Mouse (Mus musculus) lung, embryonic 15.5 days (tissue): ENCODE data around the gene Ugt1a5. TPM values are rescaled to one million over a fixed set of nuclear protein-coding genes. Genes with fewer than 3 reads are reported as not detected.
A peak's percentile ranks its signal among the peaks of the same experiment; 100 is the strongest.

Experiments
- ATAC-seq: fragments of 200-750 bp; cut with Nextera tagmentation; 2 replicates; pipeline ENCODE4 v1.8.0; 2017; ENCODE audit warnings: moderate number of reproducible peaks, borderline replicate concordance; ENCODE audit not compliant: low FRiP score, low TSS enrichment; ENCODE audit errors: extremely low read depth
- H3K27ac ChIP-seq: fragments of 300-500 bp; sonication (generic); 2 replicates; pipeline ENCODE4 v1.5.1; 2015; ENCODE audit warnings: moderate library complexity, mild to moderate bottlenecking, inconsistent platforms
- H3K27me3 ChIP-seq: fragments of 300-500 bp; sonication (generic); 2 replicates; pipeline ENCODE4 v1.6.1; 2015; ENCODE audit warnings: inconsistent platforms
- H3K36me3 ChIP-seq: fragments of 300-500 bp; sonication (generic); 2 replicates; pipeline ENCODE4 v1.6.1; 2015; ENCODE audit warnings: inconsistent platforms
- H3K4me1 ChIP-seq: fragments of 300-500 bp; sonication (generic); 2 replicates; pipeline ENCODE4 v1.6.1; 2015; ENCODE audit warnings: inconsistent platforms
- H3K4me2 ChIP-seq: fragments of 300-500 bp; sonication (generic); 2 replicates; pipeline ENCODE4 v1.6.1; 2015; ENCODE audit warnings: inconsistent platforms, mild to moderate bottlenecking, moderate library complexity
- H3K4me3 ChIP-seq: fragments of 300-500 bp; sonication (generic); 2 replicates; pipeline ENCODE4 v1.5.1; 2015; ENCODE audit warnings: mild to moderate bottlenecking, inconsistent platforms
- H3K9ac ChIP-seq: fragments of 300-500 bp; sonication (generic); 2 replicates; pipeline ENCODE4 v1.6.1; 2015; ENCODE audit warnings: inconsistent platforms
- H3K9me3 ChIP-seq: fragments of 300-500 bp; sonication (generic); 2 replicates; pipeline ENCODE4 v1.6.1; 2016; ENCODE audit warnings: inconsistent platforms
- WGBS: fragments of 180-500 bp; shearing (Covaris S2); methylation state at CpG from one replicate; pipeline ENCODE4 v1.1.7; 2015; 5-methylcytosine and 5-hydroxymethylcytosine counted together
- polyA plus RNA-seq: library from polyadenylated mRNA; unstranded; fragments of >200 nt; fragmentation: Nextera tagmentation; extraction: Ambion mirVana; gene quantifications from 2 replicates; pipeline ENCODE4 v1.2.1, GENCODE M21; 2015

Gene Ugt1a5
- polyA plus RNA-seq, 1 experiment from 2014 or later, result not detected

DNA sequence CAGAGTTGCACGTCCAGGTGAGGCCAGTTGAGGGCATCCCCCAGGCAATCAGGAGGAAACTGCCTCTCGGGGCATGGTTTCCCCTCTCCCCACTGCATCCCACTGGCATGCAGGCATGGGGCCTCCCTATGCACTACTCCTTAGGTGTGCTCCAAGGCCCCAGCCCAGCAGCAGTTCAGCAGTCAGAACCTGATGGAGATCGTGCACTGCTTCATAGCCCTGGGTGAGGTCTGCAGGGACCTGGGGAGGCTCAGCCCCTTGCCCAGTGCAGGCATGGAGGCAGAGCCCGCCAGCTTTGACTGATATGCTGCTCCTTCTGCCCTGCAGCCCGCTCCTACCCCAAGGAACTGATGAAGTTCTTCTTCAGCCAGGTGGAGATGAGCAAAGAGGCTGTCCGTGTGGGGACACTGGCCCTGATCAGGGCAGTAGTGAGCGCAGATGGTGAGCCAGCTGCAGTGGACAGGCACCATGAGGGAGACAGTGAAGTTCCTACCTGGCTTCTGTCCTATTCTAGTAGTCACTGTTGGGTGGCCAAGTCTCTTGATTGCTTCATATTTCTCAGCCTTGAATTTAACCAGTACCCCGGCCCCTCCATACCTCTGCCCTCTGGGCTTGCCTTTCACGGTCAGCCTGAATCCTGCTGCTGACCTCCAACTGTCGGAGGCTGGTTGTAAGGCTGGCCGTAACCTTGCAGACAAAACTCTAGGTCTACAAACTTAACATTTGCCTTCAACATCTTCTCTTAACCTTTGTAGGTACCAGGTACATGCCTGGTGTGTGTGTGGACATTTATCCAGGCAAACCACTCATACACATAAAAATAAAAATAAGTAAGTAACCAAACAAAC, 69.5 kb downstream of the Ugt1a5 start:
- Histone ChIP-seq H3K27ac (no peak overlapping the region), H3K4me1 (no peaks in the 10 kb centered on the region), H3K36me3 (no peaks in the 10 kb centered on the region), H3K4me2 (no peak overlapping the region), H3K4me3 (no peak overlapping the region), H3K9ac (no peak overlapping the region), H3K27me3 (no peaks in the 10 kb centered on the region), H3K9me3 (peaks cover 31% of the 10 kb centered on the region; the same call in 1 of the 2 replicates)
- 58% methylated on average over 11 of the region's 11 CpGs for WGBS
- ATAC-seq, result peak; percentile 4; the same call in 1 of the 2 replicates

DNA sequence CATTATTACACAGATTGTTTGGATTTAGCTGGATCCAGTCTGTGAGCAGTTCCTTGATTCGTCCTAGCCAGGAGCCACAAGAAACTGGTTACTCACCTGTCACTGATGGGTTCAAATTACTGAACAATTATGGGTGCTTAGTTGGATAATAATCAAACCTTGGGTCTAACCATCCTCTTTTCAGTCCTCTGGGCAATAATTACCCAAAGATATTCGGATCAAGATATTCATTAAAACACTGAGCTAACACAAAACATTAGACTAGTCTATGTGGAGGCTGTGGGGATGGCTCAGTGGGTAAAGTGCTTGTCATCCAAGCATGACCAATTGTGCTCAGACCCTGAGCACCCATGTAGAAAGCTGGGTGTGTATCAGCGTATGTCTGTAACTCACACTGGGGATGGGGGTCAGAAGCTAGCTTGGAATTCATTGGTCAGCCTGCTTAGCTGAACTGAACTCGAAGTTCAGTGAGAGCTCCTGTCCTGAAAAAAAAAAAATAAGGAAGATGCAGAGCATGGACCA, 70.1 kb downstream of the Ugt1a5 start:
- Histone ChIP-seq H3K4me1 (no peaks in the 10 kb centered on the region), H3K4me3 (no peak overlapping the region), H3K36me3 (no peaks in the 10 kb centered on the region), H3K27me3 (no peaks in the 10 kb centered on the region), H3K9me3 (peaks cover 38% of the 10 kb centered on the region; the same call in 1 of the 2 replicates), H3K9ac (no peak overlapping the region), H3K4me2 (no peak overlapping the region), H3K27ac (no peak overlapping the region)
- 59% methylated on average over 4 of the region's 4 CpGs for WGBS
- no peak for ATAC-seq

DNA sequence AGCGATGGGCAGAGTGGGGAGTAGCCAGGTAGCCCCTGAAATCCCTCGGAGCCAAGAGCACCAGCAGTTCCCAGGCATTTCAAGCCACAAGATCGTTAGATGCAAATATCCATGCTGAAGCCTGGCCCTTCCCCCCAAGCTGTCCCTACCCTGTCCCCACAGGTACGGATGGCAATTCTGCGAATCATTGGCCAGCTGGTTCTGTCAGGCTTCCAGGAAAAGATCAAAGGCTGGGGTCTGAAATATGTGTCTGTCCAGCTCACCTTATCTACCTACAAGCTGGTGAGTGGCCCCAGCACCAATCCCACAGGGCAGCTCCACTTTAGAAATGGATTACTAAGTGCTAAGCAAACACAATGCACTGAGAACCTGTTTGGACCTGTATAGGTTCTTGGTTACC, 71.5 kb downstream of the Ugt1a5 start:
- Histone ChIP-seq H3K9ac (no peak overlapping the region), H3K4me3 (no peak overlapping the region), H3K36me3 (no peaks in the 10 kb centered on the region), H3K4me2 (no peak overlapping the region), H3K9me3 (peaks cover 41% of the 10 kb centered on the region; the same call in 1 of the 2 replicates), H3K4me1 (no peaks in the 10 kb centered on the region), H3K27me3 (no peaks in the 10 kb centered on the region), H3K27ac (no peak overlapping the region)
- 69% methylated on average over 5 of the region's 5 CpGs for WGBS
- no peak for ATAC-seq

DNA sequence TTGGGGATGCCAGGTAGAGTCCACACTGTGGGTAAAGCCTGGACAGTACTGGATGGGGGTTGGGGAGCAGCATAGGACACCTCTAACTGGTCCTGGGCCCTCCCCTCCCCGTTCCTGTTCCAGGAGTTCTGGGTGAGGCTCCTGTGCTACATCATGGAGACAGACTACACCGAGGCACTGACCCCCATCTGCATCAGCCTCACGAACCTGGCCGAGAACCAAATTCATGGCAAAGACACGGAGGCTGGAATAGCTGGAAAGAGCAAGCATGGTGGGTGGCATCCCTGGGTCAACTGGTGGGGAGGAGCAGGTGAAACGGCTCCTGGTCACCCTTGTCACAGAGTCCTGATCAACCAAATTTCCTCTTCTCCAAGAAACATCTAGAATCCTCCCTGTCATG, 73.0 kb downstream of the Ugt1a5 start:
- H3K36me3 ChIP-seq, result no peaks in the 10 kb centered on the region
- H3K27ac ChIP-seq, result no peak overlapping the region
- no peak overlapping the region for H3K9ac ChIP-seq
- H3K4me1 ChIP-seq, result no peaks in the 10 kb centered on the region
- 0 out of 2 replicates have a peak, but pooled peaks have one; percentile 6 for ATAC-seq
- 71% methylated on average over 6 of the region's 6 CpGs for WGBS
- no peaks in the 10 kb centered on the region for H3K27me3 ChIP-seq
- no peak overlapping the region for H3K4me2 ChIP-seq
- peaks cover 38% of the 10 kb centered on the region; the same call in 1 of the 2 replicates for H3K9me3 ChIP-seq
- H3K4me3 ChIP-seq, result no peak overlapping the region

DNA sequence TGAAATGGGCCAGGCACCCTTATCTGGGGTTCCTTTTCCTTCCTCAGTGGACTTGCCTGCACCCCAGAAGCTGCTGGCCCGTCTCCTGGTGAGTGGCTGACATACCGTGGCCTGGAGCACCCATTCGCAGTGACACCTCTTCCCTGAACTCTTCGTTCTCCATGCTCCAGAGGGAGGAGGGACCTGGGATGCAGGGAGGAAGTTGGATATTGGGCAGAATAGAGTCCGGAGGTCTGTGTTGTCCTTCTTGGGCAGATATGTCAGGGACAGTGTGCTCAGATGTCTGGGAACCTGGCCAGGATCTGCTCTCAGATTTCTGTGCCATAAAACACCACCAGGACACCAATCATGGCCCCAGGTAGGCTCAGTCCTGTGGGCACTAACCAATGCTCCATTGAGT, 74.3 kb downstream of the Ugt1a5 start:
- Histone ChIP-seq H3K9ac (no peak overlapping the region), H3K27me3 (no peaks in the 10 kb centered on the region), H3K4me2 (no peak overlapping the region), H3K36me3 (no peaks in the 10 kb centered on the region), H3K27ac (no peak overlapping the region), H3K4me3 (no peak overlapping the region), H3K9me3 (peaks cover 33% of the 10 kb centered on the region; the same call in 1 of the 2 replicates), H3K4me1 (no peaks in the 10 kb centered on the region)
- ATAC-seq, result no peak
- 70% methylated on average over 5 of the region's 5 CpGs for WGBS

DNA sequence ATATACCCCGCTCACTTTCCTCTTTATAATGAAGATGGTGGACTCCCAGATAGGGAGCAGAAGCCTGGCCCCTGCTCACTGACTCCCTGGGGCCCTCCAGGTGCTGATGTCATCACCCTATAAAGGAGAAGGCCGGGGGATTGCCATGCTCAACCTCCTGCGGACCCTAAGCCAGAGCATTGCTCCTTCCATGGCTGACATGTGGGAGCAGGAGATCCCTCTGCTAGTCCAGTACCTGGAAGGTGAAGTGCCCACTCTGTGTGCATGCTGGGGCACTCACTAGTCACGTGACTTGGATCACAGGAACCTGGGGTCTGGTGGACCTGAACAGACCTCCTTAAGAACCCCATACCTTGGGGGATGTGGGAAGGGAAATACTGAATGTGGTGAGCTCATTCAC, 74.8 kb downstream of the Ugt1a5 start:
- no peak overlapping the region for H3K4me3 ChIP-seq
- H3K9me3 ChIP-seq, result peaks cover 30% of the 10 kb centered on the region; the same call in 1 of the 2 replicates
- ATAC-seq, result peak; percentile 8; the same call in 1 of the 2 replicates
- no peak overlapping the region for H3K4me2 ChIP-seq
- no peak overlapping the region for H3K9ac ChIP-seq
- no peaks in the 10 kb centered on the region for H3K36me3 ChIP-seq
- no peaks in the 10 kb centered on the region for H3K4me1 ChIP-seq
- H3K27ac ChIP-seq, result no peak overlapping the region
- 64% methylated on average over 4 of the region's 4 CpGs for WGBS
- no peaks in the 10 kb centered on the region for H3K27me3 ChIP-seq

DNA sequence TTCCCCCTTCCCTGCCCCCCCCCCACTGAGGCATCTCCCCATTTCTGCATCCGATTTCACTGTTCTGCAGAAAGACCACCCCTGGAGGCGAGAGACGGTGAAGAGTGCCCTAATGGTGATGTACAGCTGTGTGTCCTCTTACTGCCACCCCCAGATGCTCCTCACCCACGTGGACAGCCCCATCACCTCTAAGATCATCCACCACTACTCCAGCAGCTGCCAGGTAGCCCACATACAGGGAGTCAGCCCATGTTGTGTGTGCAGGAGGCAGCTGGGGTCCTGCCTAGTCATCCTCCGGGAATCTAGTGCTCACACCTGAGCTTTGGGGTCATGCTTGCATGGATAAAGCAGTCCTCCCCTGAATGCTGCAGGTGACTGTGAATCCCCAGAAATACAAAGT, 78.0 kb downstream of the Ugt1a5 start:
- WGBS, result 59% methylated on average over 5 of the region's 5 CpGs

DNA sequence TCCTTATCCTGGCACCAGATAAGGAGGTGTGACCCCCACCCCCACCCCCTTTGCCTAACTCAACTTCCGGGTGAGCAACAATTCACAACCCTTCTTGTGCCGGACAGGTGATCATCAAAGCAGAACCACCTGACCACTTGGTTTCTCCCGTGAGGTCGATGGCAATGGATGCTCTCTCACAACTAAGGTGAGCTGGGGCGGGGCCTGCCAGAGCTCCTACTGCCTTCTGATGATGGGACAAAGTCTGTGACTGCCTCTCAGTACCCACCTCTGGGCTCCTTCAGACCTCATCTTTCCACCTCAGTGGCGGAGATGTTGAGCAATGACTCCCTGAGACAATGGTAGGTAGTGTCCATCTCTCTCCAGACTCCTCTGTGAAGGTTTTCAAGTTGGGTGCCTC, 80.1 kb downstream of the Ugt1a5 start:
- no peak overlapping the region for H3K9ac ChIP-seq
- no peaks in the 10 kb centered on the region for H3K4me1 ChIP-seq
- peaks cover 28% of the 10 kb centered on the region for H3K9me3 ChIP-seq
- no peak overlapping the region for H3K27ac ChIP-seq
- 74% methylated on average over 6 of the region's 6 CpGs for WGBS
- no peaks in the 10 kb centered on the region for H3K27me3 ChIP-seq
- H3K36me3 ChIP-seq, result no peaks in the 10 kb centered on the region
- ATAC-seq, result no peak
- H3K4me3 ChIP-seq, result no peak overlapping the region
- no peak overlapping the region for H3K4me2 ChIP-seq

More for the DNA sequence above, 78.0 kb downstream of the Ugt1a5 start:
- H3K27me3 ChIP-seq, result no peaks in the 10 kb centered on the region
- no peak overlapping the region for H3K4me3 ChIP-seq
- no peak overlapping the region for H3K9ac ChIP-seq
- no peak overlapping the region for H3K4me2 ChIP-seq
- no peaks in the 10 kb centered on the region for H3K4me1 ChIP-seq
- no peaks in the 10 kb centered on the region for H3K36me3 ChIP-seq
- H3K9me3 ChIP-seq, result peaks cover 22% of the 10 kb centered on the region; the same call in 1 of the 2 replicates
- H3K27ac ChIP-seq, result no peak overlapping the region
- no peak for ATAC-seq

DNA sequence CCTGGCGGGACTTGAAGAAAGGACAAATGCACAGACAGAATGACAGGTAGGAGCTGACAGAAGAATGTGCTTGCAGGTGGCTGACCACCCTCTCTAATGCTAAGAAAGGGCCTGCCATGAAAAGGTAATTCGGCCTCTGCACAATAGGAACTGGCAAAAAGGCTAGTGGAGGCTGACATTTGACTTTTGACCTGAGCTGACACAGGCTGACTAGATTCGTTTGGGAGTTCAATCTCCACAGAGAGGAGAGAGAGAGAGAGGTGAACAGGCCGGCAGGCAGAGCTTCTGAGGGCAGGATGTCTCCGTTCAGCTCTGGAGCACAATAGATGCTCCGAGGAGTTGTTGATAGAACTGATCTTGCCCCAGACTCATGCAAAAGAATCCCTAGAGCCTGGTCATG, 80.6 kb downstream of the Ugt1a5 start:
- Histone ChIP-seq H3K4me2 (no peak overlapping the region), H3K4me3 (no peak overlapping the region), H3K9me3 (peaks cover 25% of the 10 kb centered on the region), H3K9ac (no peak overlapping the region), H3K27me3 (no peaks in the 10 kb centered on the region), H3K4me1 (no peaks in the 10 kb centered on the region), H3K36me3 (no peaks in the 10 kb centered on the region), H3K27ac (no peak overlapping the region)
- 47% methylated on average over 6 of the region's 6 CpGs for WGBS
- no peak for ATAC-seq

DNA sequence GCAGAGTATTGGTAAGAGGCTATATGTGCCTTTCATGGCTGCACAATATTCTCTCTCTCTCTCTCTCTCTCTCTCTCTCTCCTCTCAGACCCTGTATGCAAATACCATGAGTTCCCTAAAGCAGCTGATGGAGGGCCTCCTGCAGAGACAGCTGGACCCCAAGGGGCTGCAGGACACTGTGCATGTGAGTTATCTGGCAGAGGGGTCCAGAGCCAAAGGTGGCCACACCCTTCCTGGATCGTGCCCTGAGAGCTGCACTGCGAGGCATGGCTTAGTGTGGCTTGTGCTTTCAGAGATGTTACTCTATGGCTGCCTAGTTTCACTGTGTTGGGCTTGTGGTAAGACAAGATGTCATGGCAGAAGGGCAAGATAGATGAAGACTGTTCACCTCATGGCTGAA, 81.8 kb downstream of the Ugt1a5 start:
- H3K4me2 ChIP-seq, result no peak overlapping the region
- no peak overlapping the region for H3K9ac ChIP-seq
- ATAC-seq, result no peak
- H3K4me3 ChIP-seq, result no peak overlapping the region
- no peaks in the 10 kb centered on the region for H3K27me3 ChIP-seq
- H3K27ac ChIP-seq, result no peak overlapping the region
- WGBS, result 45% methylated on average over 2 of the region's 2 CpGs
- no peaks in the 10 kb centered on the region for H3K4me1 ChIP-seq
- no peaks in the 10 kb centered on the region for H3K36me3 ChIP-seq
- peaks cover 23% of the 10 kb centered on the region for H3K9me3 ChIP-seq

DNA sequence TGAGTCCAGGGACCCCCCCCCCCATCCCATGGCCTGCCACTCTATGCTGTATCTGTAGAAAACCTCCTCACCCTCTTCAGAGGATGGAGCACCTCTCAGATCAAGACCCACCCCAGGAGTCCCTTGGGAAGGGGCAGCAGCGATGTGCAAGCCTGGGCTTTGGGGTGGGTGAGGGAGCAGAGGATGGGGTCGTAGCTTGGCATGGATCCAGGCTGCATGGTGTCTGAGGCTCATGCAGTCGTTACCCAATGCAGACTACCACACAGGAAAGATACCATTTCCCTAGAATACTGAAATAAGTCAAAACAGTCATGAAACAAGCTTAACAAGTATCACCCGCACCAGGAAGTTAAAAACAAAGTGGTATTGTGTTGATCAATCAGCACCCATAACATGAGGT, 82.8 kb downstream of the Ugt1a5 start:
- H3K27me3 ChIP-seq, result no peaks in the 10 kb centered on the region
- no peaks in the 10 kb centered on the region for H3K4me1 ChIP-seq
- H3K27ac ChIP-seq, result no peak overlapping the region
- H3K4me3 ChIP-seq, result no peak overlapping the region
- H3K9ac ChIP-seq, result no peak overlapping the region
- peak; percentile 4; the same call in 1 of the 2 replicates for ATAC-seq
- no peak overlapping the region for H3K4me2 ChIP-seq
- H3K36me3 ChIP-seq, result no peaks in the 10 kb centered on the region
- peaks cover 19% of the 10 kb centered on the region for H3K9me3 ChIP-seq
- 64% methylated on average over 4 of the region's 4 CpGs for WGBS

DNA sequence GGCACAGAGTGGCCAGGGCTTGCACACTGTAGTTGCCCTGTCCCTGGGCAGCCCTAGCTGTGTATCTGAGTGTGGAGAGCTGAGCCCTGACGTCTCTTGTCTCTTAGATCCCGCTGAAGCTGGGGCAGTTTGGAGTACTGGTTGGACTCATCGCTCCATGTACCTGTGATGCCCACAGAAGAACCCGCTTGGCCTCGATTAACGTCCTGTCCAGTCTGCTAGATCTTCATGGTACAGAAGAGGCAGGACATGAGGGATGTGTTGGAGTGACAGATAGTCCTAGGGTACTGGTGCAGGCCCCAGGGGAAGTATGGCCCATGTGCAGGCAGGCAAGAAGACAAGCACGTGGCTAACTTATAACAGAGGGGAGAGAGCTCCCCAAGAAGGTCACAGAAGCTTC, 83.8 kb downstream of the Ugt1a5 start:
- H3K4me3 ChIP-seq, result no peak overlapping the region
- H3K36me3 ChIP-seq, result no peaks in the 10 kb centered on the region
- no peaks in the 10 kb centered on the region for H3K27me3 ChIP-seq
- no peak overlapping the region for H3K27ac ChIP-seq
- no peak for ATAC-seq
- H3K9ac ChIP-seq, result no peak overlapping the region
- H3K4me2 ChIP-seq, result no peak overlapping the region
- 72% methylated on average over 7 of the region's 7 CpGs for WGBS
- H3K4me1 ChIP-seq, result no peaks in the 10 kb centered on the region
- peaks cover 19% of the 10 kb centered on the region for H3K9me3 ChIP-seq
